Comparison of ENCODE assay signal across 30 mouse cellular contexts in genomic region chr6:140750371-140751080, GRCm38 (mm10). TPM values are rescaled to one million over a fixed set of nuclear protein-coding genes. Genes with fewer than 3 reads are reported as not detected.
DNase-seq lines count a peak whose midpoint lies in the region; ATAC-seq and TF ChIP-seq lines count a peak whose summit lies in the region.
"Had no signal": no experiment of that assay in that cellular context is flagged by ENCODE, and none has a peak within 500 bp of the region (broad histone marks: within the 10 kb centered on the region; RNA-seq: fewer than 3 reads in every experiment).

No protein-coding gene starts in this region.

- H3K9me3 ChIP-seq in midbrain, embryonic 11.5 days (ENCODE audit: control insufficient read depth, low read length), result no peaks in the 10 kb centered on the region
- H3K9me3 ChIP-seq in midbrain, embryonic 10.5 days (replicated peaks), result no peaks in the 10 kb centered on the region
- H3K9me3 ChIP-seq: heart, embryonic 10.5 days; liver, embryonic 13.5 days; megakaryocyte, embryonic 14.5 days; neural tube, embryonic 13.5 days had no signal

- DNase-seq in heart, adult 2 months, result peak in 1 of 2 experiments; percentile 11
- DNase-seq in heart, postnatal 25 days (ENCODE audit: low spot score), result no peak
- peak; percentile 44 for DNase-seq in midbrain, embryonic 11.5 days (ENCODE audit: low spot score, missing footprints)
- no peak for DNase-seq in midbrain, embryonic 10.5 days (ENCODE audit: low spot score)
- peak; percentile 32 for DNase-seq in kidney, adult 9 months
- peak; percentile 25 for DNase-seq in skeletal muscle tissue, adult 2 months (ENCODE audit: low read depth, low spot score)
- no peak for DNase-seq in frontal cortex, postnatal 36 days (ENCODE audit: low spot score in 2 of 2)
- DNase-seq in embryo, embryonic 10.5 days (ENCODE audit: low spot score), result no peak
- DNase-seq: adrenal gland, adult 8-10 months; cerebellum, adult 11-12 months; cerebellum, postnatal 36 days; forebrain, postnatal 0 days; liver, embryonic 13.5 days; right cerebral cortex, postnatal 14 days; thymus, postnatal 14 days had no signal

- no peaks in the 10 kb centered on the region for H3K79me2 ChIP-seq in heart, adult 2 months (replicated peaks; ENCODE audit: control insufficient read depth, insufficient read depth, low read length)

- peaks cover 7% of the 10 kb centered on the region for H3K4me1 ChIP-seq in heart, adult 2 months (ENCODE audit: control insufficient read depth, insufficient read depth, low read length)
- no peaks in the 10 kb centered on the region for H3K4me1 ChIP-seq in midbrain, embryonic 11.5 days (ENCODE audit: control insufficient read depth, insufficient read depth, low read length)
- no peaks in the 10 kb centered on the region for H3K4me1 ChIP-seq in midbrain, embryonic 10.5 days
- H3K4me1 ChIP-seq: heart, embryonic 10.5 days; hindbrain, embryonic 10.5 days; limb, embryonic 10.5 days; liver, embryonic 13.5 days; megakaryocyte, embryonic 14.5 days; neural tube, embryonic 13.5 days had no signal

- no peak for TF ChIP-seq CTCF in heart, adult 2 months (IDR thresholded peaks at IDR 0.05)

- WGBS in heart, adult 2 months, result 18% methylated on average over 8 of the region's 8 CpGs
- WGBS in midbrain, embryonic 11.5 days, result 89% methylated on average over 8 of the region's 8 CpGs
- WGBS in midbrain, embryonic 10.5 days, result 88% methylated on average over 8 of the region's 8 CpGs

- H3K4me3 ChIP-seq in heart, adult 2 months, result no peak overlapping the region
- H3K4me3 ChIP-seq in midbrain, embryonic 11.5 days (ENCODE audit: low read depth, low read length), result no peak overlapping the region
- no peak overlapping the region for H3K4me3 ChIP-seq in midbrain, embryonic 10.5 days
- H3K4me3 ChIP-seq: heart, embryonic 10.5 days; hindbrain, embryonic 10.5 days; layer of hippocampus, adult 2 months; left cerebral cortex, adult 2 months; limb, embryonic 10.5 days; liver, embryonic 13.5 days; megakaryocyte, embryonic 14.5 days; neural tube, embryonic 13.5 days had no signal

- peaks cover 9% of the 10 kb centered on the region for H3K36me3 ChIP-seq in heart, adult 2 months (ENCODE audit: control insufficient read depth, insufficient read depth, low read length)
- no peaks in the 10 kb centered on the region for H3K36me3 ChIP-seq in midbrain, embryonic 11.5 days (ENCODE audit: control insufficient read depth, insufficient read depth, low read length)
- H3K36me3 ChIP-seq in midbrain, embryonic 10.5 days, result no peaks in the 10 kb centered on the region
- H3K36me3 ChIP-seq: hindbrain, embryonic 10.5 days; limb, embryonic 10.5 days; liver, embryonic 13.5 days; neural tube, embryonic 13.5 days had no signal

- no peak for TF ChIP-seq EP300 in heart, adult 2 months (IDR thresholded peaks at IDR 0.05; ENCODE audit: insufficient read depth, low read depth, low read length)

- no peak for ATAC-seq in midbrain, embryonic 11.5 days (ENCODE audit: low FRiP score)
- ATAC-seq: forebrain, postnatal 0 days; inflammation-experienced regulatory T-cells, adult 6 months had no signal

- H3K27ac ChIP-seq in heart, adult 2 months, result peak overlapping the region; percentile 48
- no peak overlapping the region for H3K27ac ChIP-seq in midbrain, embryonic 11.5 days (ENCODE audit: low read depth, low read length)
- H3K27ac ChIP-seq in midbrain, embryonic 10.5 days (replicated peaks), result no peak overlapping the region
- H3K27ac ChIP-seq: heart, embryonic 10.5 days; hindbrain, embryonic 10.5 days; layer of hippocampus, adult 2 months; left cerebral cortex, adult 2 months; limb, embryonic 10.5 days; liver, embryonic 13.5 days; neural tube, embryonic 13.5 days; stomach, postnatal 0 days had no signal

- intact Hi-C loops in heart, adult 2 months (cut with DNase I), result no loop called here
- intact Hi-C loops in heart, postnatal 25 days (cut with DNase I), result no loop called here

- no peak overlapping the region for H3K9ac ChIP-seq in heart, adult 2 months (ENCODE audit: low read depth, low read length)
- H3K9ac ChIP-seq in midbrain, embryonic 11.5 days (ENCODE audit: low read length), result no peak overlapping the region
- H3K9ac ChIP-seq: forebrain, postnatal 0 days; liver, embryonic 13.5 days; neural tube, embryonic 13.5 days had no signal

- no peak overlapping the region for H3K4me2 ChIP-seq in midbrain, embryonic 11.5 days
- H3K4me2 ChIP-seq: liver, embryonic 13.5 days; neural tube, embryonic 13.5 days had no signal

- H3K27me3 ChIP-seq in heart, adult 2 months (ENCODE audit: control insufficient read depth, insufficient read depth, low read length), result no peaks in the 10 kb centered on the region
- H3K27me3 ChIP-seq in midbrain, embryonic 11.5 days (ENCODE audit: control insufficient read depth, insufficient read depth, low read length), result no peaks in the 10 kb centered on the region
- H3K27me3 ChIP-seq in midbrain, embryonic 10.5 days (ENCODE audit: low read depth, poor library complexity, severe bottlenecking), result no peaks in the 10 kb centered on the region
- H3K27me3 ChIP-seq: liver, embryonic 13.5 days; megakaryocyte, embryonic 14.5 days; neural tube, embryonic 13.5 days had no signal

- no peak for TF ChIP-seq POLR2A in heart, adult 2 months (IDR thresholded peaks at IDR 0.05; ENCODE audit: insufficient read depth, low read depth, low read length)

RNA-seq across cellular contexts. Expression of gene Gm11077, which starts 21.4 kb away (rescaled TPM):
- total RNA-seq in heart, adult 2 months (2021), result not detected
- polyA plus RNA-seq in heart, adult 2 months (2012; rRNA removed), result not detected in 2 replicates
- not detected for total RNA-seq in heart, postnatal 25 days (2021)
- polyA plus RNA-seq in midbrain, embryonic 11.5 days (2014; fragmentation: Nextera tagmentation; extraction: Ambion mirVana), result not detected in 2 replicates
- not detected in 2 replicates for polyA plus RNA-seq in midbrain, embryonic 10.5 days (2016; fragmentation: Nextera tagmentation; extraction: Ambion mirVana)
- total RNA-seq: adrenal gland, adult 8-10 months; ES-E14; forebrain, postnatal 0 days; gastrocnemius, adult 8-10 months; layer of hippocampus, adult 2 months; left cerebral cortex, adult 2 months; midbrain, postnatal 0 days had no signal
- polyA plus RNA-seq: brain, embryonic 14.5 days; embryonic facial prominence, embryonic 11.5 days; forebrain, postnatal 0 days; heart, embryonic 10.5 days; hindbrain, embryonic 10.5 days; inflammation-experienced regulatory T-cells, adult 6 months; limb, embryonic 10.5 days; liver, embryonic 13.5 days; lung, embryonic 16.5 days; midbrain, postnatal 0 days; neural tube, embryonic 13.5 days; stomach, postnatal 0 days had no signal

Comparison
In these comparisons a context has a peak if more than half of its experiments do, and no peak if none do; other contexts are left out.
1. DNase-seq: peak in midbrain, embryonic 11.5 days (single experiment), kidney, adult 9 months (single experiment) and skeletal muscle tissue, adult 2 months (single experiment); none in heart, postnatal 25 days (single experiment), midbrain, embryonic 10.5 days (single experiment), frontal cortex, postnatal 36 days (0 of 2) and embryo, embryonic 10.5 days (single experiment).